Mouse (Mus musculus): ENCODE data around the gene Spink2. TPM values are rescaled to one million over a fixed set of nuclear protein-coding genes. Genes with fewer than 3 reads are reported as not detected.

Spink2 gene
- not detected in 2 replicates for polyA plus RNA-seq (2012; ENCODE audit: insufficient read depth, insufficient read length, low replicate concordance, missing spikeins)

GRCm38 (mm10) chr5:77211236-77211635, at the start of gene Spink2:
Gene Spink2, minus strand, starts transcription at chr5:77211471.
- 9% methylated on average over 18 of the region's 18 CpGs for WGBS
- H3K4me1 ChIP-seq (ENCODE audit: control insufficient read depth, insufficient read depth, low read length), result peaks cover 4% of the 10 kb centered on the region
- no peak for TF ChIP-seq CTCF (IDR thresholded peaks at IDR 0.05; ENCODE audit: insufficient read depth, low read depth, low read length)
- no peak for TF ChIP-seq POLR2A (IDR thresholded peaks at IDR 0.05; ENCODE audit: insufficient read depth, low read depth, low read length)
- no peak within 1 kb of the TSS for H3K4me3 ChIP-seq (ENCODE audit: insufficient read depth, low read depth, low read length)
- no peak within 1 kb of the TSS for H3K27ac ChIP-seq (ENCODE audit: insufficient read depth, low read depth, low read length)

- 73% methylated on average over 6 of the region's 6 CpGs for WGBS
- TF ChIP-seq POLR2A (IDR thresholded peaks at IDR 0.05; ENCODE audit: insufficient read depth, low read depth, low read length) (no peak), CTCF (IDR thresholded peaks at IDR 0.05; ENCODE audit: insufficient read depth, low read depth, low read length) (no peak)
Measured at GRCm38 (mm10) chr5:77260141-77260540, 48.9 kb upstream of the Spink2 start.

GRCm38 (mm10) chr5:77259315-77259714, 48.0 kb upstream of the Spink2 start:
- Histone ChIP-seq H3K4me3 (ENCODE audit: insufficient read depth, low read depth, low read length) (no peak overlapping the region), H3K4me1 (ENCODE audit: control insufficient read depth, insufficient read depth, low read length) (no peaks in the 10 kb centered on the region), H3K27ac (ENCODE audit: insufficient read depth, low read depth, low read length) (no peak overlapping the region)
- TF ChIP-seq CTCF (IDR thresholded peaks at IDR 0.05; ENCODE audit: insufficient read depth, low read depth, low read length), result no peak
- TF ChIP-seq POLR2A (IDR thresholded peaks at IDR 0.05; ENCODE audit: insufficient read depth, low read depth, low read length), result no peak

More at GRCm38 (mm10) chr5:77260141-77260540, 48.9 kb upstream of the Spink2 start:
- Histone ChIP-seq H3K4me1 (ENCODE audit: control insufficient read depth, insufficient read depth, low read length) (no peaks in the 10 kb centered on the region), H3K4me3 (ENCODE audit: insufficient read depth, low read depth, low read length) (no peak overlapping the region), H3K27ac (ENCODE audit: insufficient read depth, low read depth, low read length) (no peak overlapping the region)

- Histone ChIP-seq H3K4me1 (ENCODE audit: control insufficient read depth, insufficient read depth, low read length) (no peaks in the 10 kb centered on the region), H3K27ac (ENCODE audit: insufficient read depth, low read depth, low read length) (no peak overlapping the region), H3K4me3 (ENCODE audit: insufficient read depth, low read depth, low read length) (no peak overlapping the region)
- 80% methylated on average over 3 of the region's 3 CpGs for WGBS
- TF ChIP-seq CTCF (IDR thresholded peaks at IDR 0.05; ENCODE audit: insufficient read depth, low read depth, low read length), result no peak
- TF ChIP-seq POLR2A (IDR thresholded peaks at IDR 0.05; ENCODE audit: insufficient read depth, low read depth, low read length), result no peak
Measured at GRCm38 (mm10) chr5:77257603-77258002, 46.3 kb upstream of the Spink2 start.

DNA sequence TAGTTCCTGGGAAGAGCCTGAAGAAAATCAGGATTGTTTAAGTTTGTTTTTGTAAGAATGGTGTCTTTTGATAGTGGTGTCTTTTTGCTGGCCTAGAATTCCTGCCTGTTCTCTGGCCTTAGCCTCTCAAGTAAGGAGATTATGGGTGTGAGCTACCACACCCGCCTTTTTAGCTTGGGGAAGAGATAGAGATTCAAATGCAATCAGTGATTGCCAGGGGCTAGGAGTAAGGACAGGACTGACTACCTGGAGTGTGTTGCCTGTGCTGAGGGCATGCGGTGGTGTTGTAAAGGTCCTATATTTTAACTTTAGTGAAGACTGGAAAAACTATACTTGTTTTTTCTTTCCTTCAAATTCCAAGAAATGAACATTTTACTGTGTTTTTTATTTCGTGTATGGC, 43.1 kb upstream of the Spink2 start:
- TF ChIP-seq POLR2A (IDR thresholded peaks at IDR 0.05; ENCODE audit: insufficient read depth, low read depth, low read length) (no peak), CTCF (IDR thresholded peaks at IDR 0.05; ENCODE audit: insufficient read depth, low read depth, low read length) (no peak)
- H3K4me1 ChIP-seq (ENCODE audit: control insufficient read depth, insufficient read depth, low read length), result peaks cover 3% of the 10 kb centered on the region; the same call in 1 of the 2 replicates
- H3K4me3 ChIP-seq (ENCODE audit: insufficient read depth, low read depth, low read length), result no peak overlapping the region
- no peak overlapping the region for H3K27ac ChIP-seq (ENCODE audit: insufficient read depth, low read depth, low read length)
- 87% methylated on average over 3 of the region's 3 CpGs for WGBS

GRCm38 (mm10) chr5:77253154-77253553, 41.9 kb upstream of the Spink2 start:
- no peak for TF ChIP-seq POLR2A (IDR thresholded peaks at IDR 0.05; ENCODE audit: insufficient read depth, low read depth, low read length)
- no peak for TF ChIP-seq CTCF (IDR thresholded peaks at IDR 0.05; ENCODE audit: insufficient read depth, low read depth, low read length)
- no peak overlapping the region for H3K4me3 ChIP-seq (ENCODE audit: insufficient read depth, low read depth, low read length)
- no peak overlapping the region for H3K27ac ChIP-seq (ENCODE audit: insufficient read depth, low read depth, low read length)
- WGBS, result 97% methylated on average over 1 of the region's 1 CpGs
- H3K4me1 ChIP-seq (ENCODE audit: control insufficient read depth, insufficient read depth, low read length), result peaks cover 3% of the 10 kb centered on the region; the same call in 1 of the 2 replicates

GRCm38 (mm10) chr5:77252115-77252827, 41.0 kb upstream of the Spink2 start:
- H3K4me3 ChIP-seq (ENCODE audit: insufficient read depth, low read depth, low read length), result no peak overlapping the region
- 46% methylated on average over 8 of the region's 8 CpGs for WGBS
- no peak overlapping the region for H3K27ac ChIP-seq (ENCODE audit: insufficient read depth, low read depth, low read length)
- no peak for TF ChIP-seq POLR2A (IDR thresholded peaks at IDR 0.05; ENCODE audit: insufficient read depth, low read depth, low read length)
- no peak for TF ChIP-seq CTCF (IDR thresholded peaks at IDR 0.05; ENCODE audit: insufficient read depth, low read depth, low read length)
- peaks cover 3% of the 10 kb centered on the region; the same call in 1 of the 2 replicates for H3K4me1 ChIP-seq (ENCODE audit: control insufficient read depth, insufficient read depth, low read length)

GRCm38 (mm10) chr5:77251656-77252055, 40.4 kb upstream of the Spink2 start:
- Histone ChIP-seq H3K27ac (ENCODE audit: insufficient read depth, low read depth, low read length) (no peak overlapping the region), H3K4me1 (ENCODE audit: control insufficient read depth, insufficient read depth, low read length) (peaks cover 3% of the 10 kb centered on the region; the same call in 1 of the 2 replicates), H3K4me3 (ENCODE audit: insufficient read depth, low read depth, low read length) (no peak overlapping the region)
- no peak for TF ChIP-seq POLR2A (IDR thresholded peaks at IDR 0.05; ENCODE audit: insufficient read depth, low read depth, low read length)
- TF ChIP-seq CTCF (IDR thresholded peaks at IDR 0.05; ENCODE audit: insufficient read depth, low read depth, low read length), result no peak
- WGBS, result 26% methylated on average over 5 of the region's 5 CpGs

GRCm38 (mm10) chr5:77250083-77250482, 38.8 kb upstream of the Spink2 start:
- Histone ChIP-seq H3K4me3 (ENCODE audit: insufficient read depth, low read depth, low read length) (no peak overlapping the region), H3K27ac (ENCODE audit: insufficient read depth, low read depth, low read length) (no peak overlapping the region), H3K4me1 (ENCODE audit: control insufficient read depth, insufficient read depth, low read length) (peaks cover 5% of the 10 kb centered on the region; the same call in 1 of the 2 replicates)
- TF ChIP-seq CTCF (IDR thresholded peaks at IDR 0.05; ENCODE audit: insufficient read depth, low read depth, low read length), result no peak
- TF ChIP-seq POLR2A (IDR thresholded peaks at IDR 0.05; ENCODE audit: insufficient read depth, low read depth, low read length), result no peak
- WGBS, result 79% methylated on average over 9 of the region's 9 CpGs
